Comparison of ENCODE assay signal across 9 mouse cellular contexts in genomic region chr3:31022895-31023436, GRCm38 (mm10). TPM values are rescaled to one million over a fixed set of nuclear protein-coding genes. Genes with fewer than 3 reads are reported as not detected.
DNase-seq lines count a peak whose midpoint lies in the region; ATAC-seq and TF ChIP-seq lines count a peak whose summit lies in the region.
"Had no signal": no experiment of that assay in that cellular context is flagged by ENCODE, and none has a peak within 500 bp of the region (broad histone marks: within the 10 kb centered on the region; RNA-seq: fewer than 3 reads in every experiment).

No protein-coding gene starts in this region.

- peak overlapping the region; percentile 30; the same call in 1 of the 2 replicates for H3K4me2 ChIP-seq in heart, embryonic 16.5 days (ENCODE audit: low read depth, low read length)
- no peak overlapping the region for H3K4me2 ChIP-seq in limb, embryonic 11.5 days (ENCODE audit: low read depth, severe bottlenecking)
- no peak overlapping the region for H3K4me2 ChIP-seq in forebrain, postnatal 0 days (ENCODE audit: low read depth)

- H3K27me3 ChIP-seq in heart, embryonic 16.5 days (ENCODE audit: control insufficient read depth, insufficient read depth, low read length), result no peaks in the 10 kb centered on the region
- no peaks in the 10 kb centered on the region for H3K27me3 ChIP-seq in limb, embryonic 11.5 days (ENCODE audit: control insufficient read depth, insufficient read depth, low read length)
- H3K27me3 ChIP-seq in forebrain, postnatal 0 days (ENCODE audit: insufficient read depth, low read length), result no peaks in the 10 kb centered on the region

- H3K4me3 ChIP-seq in heart, embryonic 16.5 days (ENCODE audit: low read length), result no peak overlapping the region
- no peak overlapping the region for H3K4me3 ChIP-seq in limb, embryonic 11.5 days (ENCODE audit: low read depth, low read length)
- H3K4me3 ChIP-seq in forebrain, postnatal 0 days (ENCODE audit: low read depth, low read length), result no peak overlapping the region

- peak; percentile 78 for ATAC-seq in heart, embryonic 16.5 days (replicated peaks; ENCODE audit: extremely low read depth, insufficient read depth, low FRiP score)
- peak; percentile 51; the same call in 1 of the 2 replicates for ATAC-seq in limb, embryonic 11.5 days (ENCODE audit: insufficient number of reproducible peaks, low FRiP score, low TSS enrichment, low read depth)
- ATAC-seq in forebrain, postnatal 0 days, result no peak

- H3K9ac ChIP-seq in heart, embryonic 16.5 days (ENCODE audit: low read length), result no peak overlapping the region
- no peak overlapping the region for H3K9ac ChIP-seq in limb, embryonic 11.5 days (ENCODE audit: low read length)
- H3K9ac ChIP-seq in forebrain, postnatal 0 days, result no peak overlapping the region

- peaks cover 6% of the 10 kb centered on the region; the same call in 1 of the 2 replicates for H3K36me3 ChIP-seq in heart, embryonic 16.5 days (ENCODE audit: control insufficient read depth, insufficient read depth)
- H3K36me3 ChIP-seq in limb, embryonic 11.5 days (ENCODE audit: control insufficient read depth, insufficient read depth, low read length), result no peaks in the 10 kb centered on the region
- 0 out of 2 replicates have a peak, but pooled peaks cover 4% of the 10 kb centered on the region for H3K36me3 ChIP-seq in forebrain, postnatal 0 days (ENCODE audit: insufficient read depth)

- H3K27ac ChIP-seq in heart, embryonic 16.5 days (ENCODE audit: low read length), result peak overlapping the region; percentile 74
- no peak overlapping the region; the same call in 1 of the 2 replicates for H3K27ac ChIP-seq in limb, embryonic 11.5 days (replicated peaks; ENCODE audit: low read depth, low read length)
- H3K27ac ChIP-seq in forebrain, postnatal 0 days (ENCODE audit: low read depth, low read length), result no peak overlapping the region
- H3K27ac ChIP-seq: macrophage had no signal

- no peaks in the 10 kb centered on the region for H3K9me3 ChIP-seq in heart, embryonic 16.5 days (replicated peaks; ENCODE audit: control insufficient read depth, low read length)
- H3K9me3 ChIP-seq in limb, embryonic 11.5 days (ENCODE audit: control insufficient read depth, low read length), result no peaks in the 10 kb centered on the region
- no peaks in the 10 kb centered on the region for H3K9me3 ChIP-seq in forebrain, postnatal 0 days (ENCODE audit: low read length)

- peak; percentile 26 for DNase-seq in urinary bladder, postnatal 25 days (ENCODE audit: low spot score)
- no peak for DNase-seq in urinary bladder, postnatal 10 days (ENCODE audit: low spot score)
- peak; percentile 38 for DNase-seq in limb, embryonic 11.5 days (ENCODE audit: low spot score)
- no peak for DNase-seq in frontal cortex, postnatal 10 days (ENCODE audit: low spot score in 2 of 2)
- DNase-seq in thymus, postnatal 14 days, result no peak
- DNase-seq in forebrain, postnatal 0 days, result no peak
- DNase-seq in cerebellum, adult 18-20 months, result no peak

- no peak for TF ChIP-seq CTCF in forebrain, postnatal 0 days (IDR thresholded peaks at IDR 0.05; ENCODE audit: low read depth)

- WGBS in heart, embryonic 16.5 days, result 21% methylated on average over 7 of the region's 7 CpGs
- 24% methylated on average over 7 of the region's 7 CpGs for WGBS in limb, embryonic 11.5 days
- 60% methylated on average over 7 of the region's 7 CpGs for WGBS in forebrain, postnatal 0 days

- H3K4me1 ChIP-seq in heart, embryonic 16.5 days (ENCODE audit: control insufficient read depth, insufficient read depth, low read length), result peaks cover 12% of the 10 kb centered on the region
- H3K4me1 ChIP-seq in limb, embryonic 11.5 days (ENCODE audit: control insufficient read depth, insufficient read depth, low read length), result no peaks in the 10 kb centered on the region
- H3K4me1 ChIP-seq in forebrain, postnatal 0 days (ENCODE audit: insufficient read depth), result no peaks in the 10 kb centered on the region

RNA-seq across cellular contexts. Expression of gene Prkci, which starts 27.4 kb away (rescaled TPM):
- polyA plus RNA-seq in heart, embryonic 16.5 days (2015; fragmentation: Nextera tagmentation; extraction: Ambion mirVana), result 16.9 and 17.1 TPM in 2 replicates
- polyA plus RNA-seq in limb, embryonic 11.5 days (2014; fragmentation: Nextera tagmentation; extraction: Ambion mirVana), result 43.1 TPM in 2 replicates
- total RNA-seq in forebrain, postnatal 0 days (2014; rRNA removed), result 37.6 and 41.6 TPM in 2 replicates
- polyA plus RNA-seq in forebrain, postnatal 0 days (2015; fragmentation: Nextera tagmentation; extraction: Ambion mirVana), result 13.6 and 19.5 TPM in 2 replicates

RNA-seq across cellular contexts. Expression of gene Phc3, which starts 53.8 kb away (rescaled TPM):
- 5.6 and 5.8 TPM in 2 replicates for polyA plus RNA-seq in heart, embryonic 16.5 days (2015; fragmentation: Nextera tagmentation; extraction: Ambion mirVana)
- polyA plus RNA-seq in limb, embryonic 11.5 days (2014; fragmentation: Nextera tagmentation; extraction: Ambion mirVana), result 4.6 and 5.1 TPM in 2 replicates
- 19.8 and 26.2 TPM in 2 replicates for total RNA-seq in forebrain, postnatal 0 days (2014; rRNA removed)
- polyA plus RNA-seq in forebrain, postnatal 0 days (2015; fragmentation: Nextera tagmentation; extraction: Ambion mirVana), result 3.4 and 6.0 TPM in 2 replicates

Comparison
In these comparisons a context has a peak if more than half of its experiments do, and no peak if none do; other contexts are left out.
1. DNase-seq: peak in urinary bladder, postnatal 25 days (single experiment) and limb, embryonic 11.5 days (single experiment); none in urinary bladder, postnatal 10 days (single experiment), frontal cortex, postnatal 10 days (0 of 2), thymus, postnatal 14 days (single experiment), forebrain, postnatal 0 days (single experiment) and cerebellum, adult 18-20 months (0 of 2).